ENCODE assay signal across 11 mouse cellular contexts in the genomic region with DNA sequence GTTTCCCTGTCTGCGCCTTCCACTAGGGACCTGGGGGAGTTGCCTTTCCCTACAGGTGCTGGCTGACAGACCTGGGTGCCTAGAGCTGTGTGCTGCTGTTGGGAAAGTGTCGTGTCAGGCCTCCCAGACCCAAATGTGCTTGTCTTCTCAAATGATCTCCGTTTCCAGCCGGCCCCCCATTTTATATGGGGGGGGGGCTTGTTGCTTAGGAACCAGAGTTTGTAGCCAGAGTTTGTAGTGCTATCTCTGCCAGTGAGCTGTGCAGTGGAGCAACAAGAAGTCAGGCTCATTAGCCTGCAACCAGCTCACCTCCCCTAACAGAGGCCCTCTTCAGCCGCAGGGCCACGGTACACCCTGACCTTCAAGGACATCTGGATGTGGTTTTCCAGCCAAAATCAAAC.
DNase-seq lines count a peak whose midpoint lies in the region; ATAC-seq and TF ChIP-seq lines count a peak whose summit lies in the region.
"Had no signal": no experiment of that assay in that cellular context is flagged by ENCODE, and none has a peak within 500 bp of the region (broad histone marks: within the 10 kb centered on the region; RNA-seq: fewer than 3 reads in every experiment).

No protein-coding gene starts in this region.

- no peak for TF ChIP-seq CTCF in G1E (IDR thresholded peaks at IDR 0.05; ENCODE audit: low read depth, low read length)

- DNase-seq in embryo, embryonic 10 days (ENCODE audit: low spot score) = peak; percentile 41
- no peak for DNase-seq in embryo, embryonic 9.5 days (ENCODE audit: extremely low spot score)
- DNase-seq in G1E (ENCODE audit: low spot score) = peak; percentile 59
- DNase-seq in limb, embryonic 10.5 days (ENCODE audit: low spot score) = peak; percentile 66
- DNase-seq in gastrocnemius, postnatal 10 days = no peak
- DNase-seq in thymus, postnatal 10 days (ENCODE audit: low spot score in 2 of 2) = no peak
- DNase-seq: cerebellum, adult 11-12 months; thymus, postnatal 14 days had no signal

- H3K4me1 ChIP-seq in G1E (ENCODE audit: insufficient read depth, low read depth, low read length) = peaks cover 95% of the 10 kb centered on the region
- H3K4me1 ChIP-seq in heart, embryonic 16.5 days (ENCODE audit: control insufficient read depth, insufficient read depth, low read length) = peaks cover 66% of the 10 kb centered on the region
- H3K4me1 ChIP-seq in limb, embryonic 10.5 days = peaks cover 63% of the 10 kb centered on the region
- H3K4me1 ChIP-seq: midbrain, embryonic 10.5 days had no signal

- H3K27me3 ChIP-seq in G1E (ENCODE audit: insufficient read depth, low read length) = no peaks in the 10 kb centered on the region
- no peaks in the 10 kb centered on the region for H3K27me3 ChIP-seq in heart, embryonic 16.5 days (ENCODE audit: control insufficient read depth, insufficient read depth, low read length)
- no peaks in the 10 kb centered on the region for H3K27me3 ChIP-seq in limb, embryonic 10.5 days (ENCODE audit: low read depth, poor library complexity, severe bottlenecking)

- peaks cover 98% of the 10 kb centered on the region for H3K36me3 ChIP-seq in G1E (replicated peaks)
- peaks cover 2% of the 10 kb centered on the region; the same call in 1 of the 2 replicates for H3K36me3 ChIP-seq in heart, embryonic 16.5 days (ENCODE audit: control insufficient read depth, insufficient read depth)
- peaks cover 82% of the 10 kb centered on the region for H3K36me3 ChIP-seq in limb, embryonic 10.5 days

- H3K27ac ChIP-seq in heart, embryonic 16.5 days (ENCODE audit: low read length) = peak overlapping the region; percentile 82
- peak overlapping the region; percentile 76; the same call in 1 of the 2 replicates for H3K27ac ChIP-seq in limb, embryonic 10.5 days
- H3K27ac ChIP-seq: midbrain, embryonic 10.5 days had no signal

- peak overlapping the region; percentile 74; the same call in 1 of the 2 replicates for H3K4me3 ChIP-seq in G1E (ENCODE audit: low read depth, low read length)
- H3K4me3 ChIP-seq in heart, embryonic 16.5 days (ENCODE audit: low read length) = no peak overlapping the region
- no peak overlapping the region for H3K4me3 ChIP-seq in limb, embryonic 10.5 days
- H3K4me3 ChIP-seq: midbrain, embryonic 10.5 days had no signal

- no peaks in the 10 kb centered on the region for H3K9me3 ChIP-seq in G1E (replicated peaks)
- no peaks in the 10 kb centered on the region for H3K9me3 ChIP-seq in heart, embryonic 16.5 days (replicated peaks; ENCODE audit: control insufficient read depth, low read length)
- no peaks in the 10 kb centered on the region for H3K9me3 ChIP-seq in limb, embryonic 10.5 days (replicated peaks)
- H3K9me3 ChIP-seq: midbrain, embryonic 10.5 days had no signal

- H3K4me2 ChIP-seq in heart, embryonic 16.5 days (ENCODE audit: low read depth, low read length) = no peak overlapping the region

- peak; percentile 6; the same call in 1 of the 2 replicates for ATAC-seq in G1E (ENCODE audit: extremely low read depth, insufficient number of reproducible peaks, low FRiP score, poor library complexity, severe bottlenecking)
- peak; percentile 23; the same call in 1 of the 2 replicates for ATAC-seq in heart, embryonic 16.5 days (replicated peaks; ENCODE audit: extremely low read depth, insufficient read depth, low FRiP score)
- ATAC-seq in erythroid progenitor cell, adult 5-6 weeks (replicated peaks; ENCODE audit: low FRiP score, poor library complexity, severe bottlenecking) = no peak

- no peak overlapping the region for H3K9ac ChIP-seq in heart, embryonic 16.5 days (ENCODE audit: low read length)

- 40% methylated on average over 6 of the region's 6 CpGs for WGBS in heart, embryonic 16.5 days
- 37% methylated on average over 6 of the region's 6 CpGs for whole genome bisulfite sequencing in limb, embryonic 10.5 days

Comparison
In these comparisons a context has a peak if more than half of its experiments do, and no peak if none do; other contexts are left out.
1. DNase-seq: peak in embryo, embryonic 10 days (single experiment), G1E (single experiment) and limb, embryonic 10.5 days (single experiment); none in embryo, embryonic 9.5 days (single experiment), gastrocnemius, postnatal 10 days (single experiment) and thymus, postnatal 10 days (0 of 2).